Mouse (Mus musculus) adipocyte (in vitro differentiated cells): ENCODE results near the gene Haus8.
"Not testable (repeated sequence)": the region's sequence is repeated elsewhere in the genome, so short reads cannot be mapped to it uniquely, and the experiment has no call there.

Experiments used
- DNase-seq: peaks from one replicate; pipeline ENCODE4 v3.0.0-alpha.2; 2016; ENCODE audit warnings: low spot score

The Haus8 gene

DNA sequence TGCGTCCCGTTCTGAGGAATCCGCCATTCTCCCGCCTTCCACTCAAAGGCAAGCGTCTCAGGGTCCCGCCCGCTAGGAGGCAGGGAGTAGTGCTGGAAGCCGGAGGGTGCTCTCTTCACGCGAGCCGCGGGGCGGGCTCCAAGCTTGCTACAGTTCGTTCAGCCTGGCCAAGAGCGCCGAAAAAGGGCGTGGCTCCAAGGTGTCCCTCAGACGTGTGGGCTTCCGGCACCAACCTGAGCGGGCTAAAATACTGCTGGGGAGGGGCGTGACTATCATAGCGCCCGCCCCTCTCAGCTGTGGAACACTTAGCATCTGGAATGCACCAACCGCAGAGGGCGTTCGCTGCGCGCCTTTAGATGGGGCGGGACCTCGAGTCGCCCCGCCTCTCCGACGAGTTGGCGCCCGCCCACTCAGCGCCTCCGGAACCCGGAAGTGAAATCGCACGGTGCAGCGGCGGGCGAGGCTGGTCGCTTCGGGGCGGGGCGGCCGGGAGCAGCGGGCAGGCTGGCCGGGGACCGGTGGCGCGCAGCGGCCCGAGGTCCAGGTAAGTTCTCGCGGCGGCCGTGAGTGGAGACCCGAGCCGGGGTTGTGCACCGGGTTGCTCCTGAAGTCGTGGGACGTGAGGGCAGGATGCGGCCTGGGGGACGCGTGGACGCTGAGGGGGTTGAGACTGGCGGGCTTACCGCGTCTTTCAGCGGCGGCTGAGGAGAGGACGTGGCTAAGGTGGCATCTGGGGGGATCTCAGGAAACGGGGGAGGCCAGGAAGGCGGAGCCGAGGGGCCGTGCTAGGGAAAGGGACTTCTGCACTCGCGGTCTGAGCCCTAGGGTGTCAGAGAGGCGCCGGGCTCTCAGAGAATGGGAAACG lies at the start of gene Haus8, which contains the start of gene Myo9b:
Gene Haus8 (minus strand): TSS at position 649 of the 865 bp plus-strand sequence.
Gene Myo9b (plus strand): TSS at position 429 of the 865 bp plus-strand sequence.
- peak; percentile 98 for DNase-seq

GRCm38 (mm10) chr8:71319760-71320159 lies 47.0 kb upstream of the Haus8 start:
- DNase-seq: not testable (repeated sequence)

DNA sequence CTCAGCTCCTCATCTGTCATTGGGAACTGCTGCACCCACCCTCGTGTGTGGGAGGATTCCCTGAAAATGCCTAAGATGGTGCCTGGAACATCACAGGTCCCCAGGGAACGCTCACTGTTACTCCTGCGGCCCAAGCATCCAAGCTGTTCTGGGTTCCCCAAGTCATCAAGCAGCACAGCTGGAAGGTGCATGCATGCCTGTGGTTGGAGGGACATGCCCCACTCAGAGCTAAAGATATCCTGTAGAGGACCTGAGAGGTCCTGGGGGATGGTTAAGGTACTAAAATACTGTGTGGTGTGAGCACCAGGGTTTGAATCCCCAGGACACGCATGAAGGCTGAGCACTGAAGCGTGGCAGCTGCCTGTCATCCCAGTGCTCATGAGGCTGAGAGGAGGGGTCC lies 45.9 kb upstream of the Haus8 start:
- DNase-seq: not testable (repeated sequence)

- no peak for DNase-seq
These were observed 43.8 kb upstream of the Haus8 start for GRCm38 (mm10) chr8:71316486-71317031.

- DNase-seq: no peak
These were observed 43.2 kb upstream of the Haus8 start for GRCm38 (mm10) chr8:71315972-71316371.

- DNase-seq: no peak
These were observed 41.2 kb upstream of the Haus8 start for GRCm38 (mm10) chr8:71313951-71314350.

GRCm38 (mm10) chr8:71312700-71313099 lies 40.0 kb upstream of the Haus8 start:
- DNase-seq: peak; percentile 23

- peak; percentile 76 for DNase-seq
These were observed 37.7 kb upstream of the Haus8 start for GRCm38 (mm10) chr8:71310446-71310845.

DNA sequence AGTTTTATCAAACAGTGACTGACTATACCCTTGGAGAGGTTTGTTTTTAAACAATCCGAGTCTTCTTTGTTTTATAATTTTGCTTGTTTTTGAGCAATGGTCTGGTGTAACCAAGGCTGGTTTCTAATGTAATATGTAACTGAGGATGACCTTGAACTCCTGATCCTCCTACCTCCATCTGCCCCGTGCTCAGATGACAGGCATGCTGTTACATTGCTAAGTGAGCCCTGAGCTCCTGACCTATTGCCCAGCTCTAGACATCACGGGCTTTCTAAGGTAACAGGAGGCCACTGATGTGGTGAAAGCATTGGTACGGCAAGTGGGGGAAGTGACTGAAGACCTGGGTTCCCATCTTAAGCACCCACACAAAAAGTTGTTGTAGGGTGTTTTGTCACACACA lies 35.2 kb upstream of the Haus8 start:
- DNase-seq: no peak

GRCm38 (mm10) chr8:71307371-71307770 lies 34.6 kb upstream of the Haus8 start:
- no peak for DNase-seq

DNA sequence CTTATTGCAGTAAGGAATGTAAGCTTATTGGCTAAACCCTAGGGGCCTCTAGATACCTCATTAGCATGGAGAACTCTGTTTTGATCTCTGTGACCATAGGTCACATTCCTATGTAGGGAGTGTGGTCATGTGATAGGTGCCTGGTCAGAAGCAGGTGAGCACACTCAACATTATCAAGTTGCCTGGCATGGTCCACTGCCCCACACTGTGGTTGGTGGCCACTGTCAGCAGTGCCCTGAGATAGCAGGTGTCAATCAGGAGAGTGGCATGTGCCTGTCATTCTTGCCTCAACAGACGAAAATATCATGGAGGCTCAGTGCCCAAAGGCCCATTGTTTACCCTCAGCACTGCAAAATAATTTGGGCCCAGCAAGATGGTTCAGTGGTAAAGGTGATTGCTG lies 33.3 kb upstream of the Haus8 start:
- no peak for DNase-seq

DNA sequence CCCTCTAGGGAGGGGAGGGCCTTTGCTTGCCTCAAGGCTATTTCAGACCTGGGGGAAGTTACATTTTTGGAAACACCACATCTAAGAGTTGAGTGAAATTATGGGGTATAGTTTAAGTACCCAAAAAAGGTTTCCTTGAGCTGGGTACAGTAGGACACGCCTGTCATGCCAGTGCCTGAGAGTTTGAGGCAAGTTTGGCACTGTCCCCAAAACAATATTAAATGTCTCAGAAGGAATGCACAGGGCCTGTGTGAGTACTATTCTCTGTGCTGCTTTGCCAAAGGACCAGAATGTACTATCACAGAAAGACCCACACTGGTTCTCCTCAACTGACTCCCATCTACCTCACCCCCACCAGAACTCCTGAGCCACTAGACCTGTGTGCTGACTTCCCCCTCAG lies 30.9 kb upstream of the Haus8 start:
- peak; percentile 37 for DNase-seq

GRCm38 (mm10) chr8:71302788-71303187 lies 30.1 kb upstream of the Haus8 start:
- DNase-seq: no peak

DNA sequence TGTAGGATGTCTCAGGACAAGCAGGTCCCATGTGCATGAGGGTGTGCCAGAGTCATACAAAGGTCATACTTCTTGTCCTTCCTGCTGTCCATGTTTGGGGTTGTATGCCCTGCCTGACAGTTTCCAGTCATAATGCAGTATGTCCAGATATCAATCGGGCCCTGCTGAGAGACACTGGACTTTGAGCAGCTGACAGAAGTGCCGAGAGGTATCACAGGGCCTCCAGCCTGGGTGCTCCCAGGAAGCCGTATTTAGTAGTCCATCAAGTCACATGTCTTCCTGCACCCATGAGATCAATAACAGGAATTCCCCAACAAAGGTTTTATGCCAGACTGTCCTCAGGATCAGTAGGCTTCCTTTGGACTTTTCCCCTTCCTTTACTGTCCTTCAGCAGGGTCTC lies 27.0 kb upstream of the Haus8 start:
- DNase-seq: no peak

GRCm38 (mm10) chr8:71297439-71297838 lies 24.7 kb upstream of the Haus8 start:
- no peak for DNase-seq

DNA sequence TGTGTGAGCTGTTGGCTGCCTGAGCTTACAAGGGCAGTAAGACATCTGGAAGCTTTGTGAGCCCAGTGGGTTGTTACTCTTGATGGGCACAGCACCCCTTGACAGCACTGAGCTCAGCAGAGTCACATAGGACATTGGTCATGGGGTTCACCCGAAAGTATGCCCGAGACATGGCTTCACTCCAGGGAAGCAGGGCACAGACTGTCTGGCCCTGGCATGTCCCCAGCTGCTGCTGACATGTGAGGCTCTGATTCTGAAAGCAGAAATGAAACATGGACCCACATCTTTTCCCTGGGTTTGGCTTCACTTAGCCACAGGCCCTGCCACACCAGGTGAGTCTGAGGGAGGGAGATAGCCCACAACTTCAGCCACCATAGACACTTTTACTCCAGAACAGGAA lies 24.1 kb upstream of the Haus8 start:
- DNase-seq: no peak

DNA sequence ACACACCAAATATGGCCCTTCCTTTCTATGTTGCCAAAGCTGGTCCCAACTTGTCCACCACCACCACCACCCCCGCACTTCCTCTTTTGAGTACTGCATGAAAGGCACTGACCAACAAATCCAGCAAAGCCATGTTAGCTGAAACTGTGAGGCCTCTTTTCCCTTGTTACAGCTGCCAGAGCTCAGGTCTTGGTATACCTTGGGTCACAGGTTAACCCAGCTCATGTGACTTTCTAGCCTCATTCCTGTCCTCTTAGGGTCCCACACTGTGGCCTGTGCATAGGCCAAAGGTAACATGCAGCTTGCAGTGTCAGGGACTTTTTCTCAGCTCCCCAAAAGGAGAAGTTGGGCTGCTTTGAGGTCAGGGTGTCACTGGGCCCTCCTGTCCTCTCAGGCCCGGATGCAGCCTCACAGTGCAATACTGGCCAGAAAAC lies 23.5 kb upstream of the Haus8 start:
- no peak for DNase-seq

DNA sequence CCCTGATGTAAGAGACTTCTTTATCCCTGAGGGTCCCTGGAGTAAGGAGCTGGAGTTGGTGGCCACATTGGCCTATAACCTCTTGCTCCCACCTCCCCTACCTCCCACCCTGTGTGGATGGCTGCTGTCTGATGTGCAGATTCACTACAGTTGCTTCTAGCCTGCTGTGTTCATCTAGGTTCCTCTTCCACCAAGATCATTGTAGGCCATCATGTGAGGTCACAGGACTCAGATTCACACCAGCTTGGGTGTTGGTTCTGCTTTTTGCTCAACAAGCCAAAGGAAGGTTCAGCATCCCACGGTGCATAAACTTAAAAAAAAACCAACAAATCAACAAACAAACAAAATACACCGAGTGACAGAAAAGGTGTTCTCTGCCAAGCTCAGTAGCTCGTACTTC lies 21.2 kb upstream of the Haus8 start:
- not testable (repeated sequence) for DNase-seq

DNA sequence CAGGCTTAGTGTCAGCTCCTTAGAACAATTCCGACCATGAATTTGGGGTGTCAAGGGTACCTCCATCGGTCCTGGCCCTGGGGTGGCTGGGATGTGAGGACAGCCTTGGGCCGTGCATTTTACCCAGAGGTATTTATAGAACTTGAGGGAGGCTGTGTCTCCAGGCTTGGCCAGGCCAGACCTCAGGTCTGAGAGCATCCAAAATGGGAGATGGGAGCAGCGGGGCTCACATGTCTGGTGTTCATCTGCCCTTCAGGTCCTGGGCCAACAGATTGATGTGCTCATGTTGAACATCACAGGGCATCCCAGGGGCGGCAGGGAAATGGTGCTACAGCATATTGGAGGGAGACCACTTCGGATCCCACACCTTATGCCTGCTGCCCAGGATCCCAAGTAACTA lies 18.6 kb upstream of the Haus8 start:
- DNase-seq: no peak

DNA sequence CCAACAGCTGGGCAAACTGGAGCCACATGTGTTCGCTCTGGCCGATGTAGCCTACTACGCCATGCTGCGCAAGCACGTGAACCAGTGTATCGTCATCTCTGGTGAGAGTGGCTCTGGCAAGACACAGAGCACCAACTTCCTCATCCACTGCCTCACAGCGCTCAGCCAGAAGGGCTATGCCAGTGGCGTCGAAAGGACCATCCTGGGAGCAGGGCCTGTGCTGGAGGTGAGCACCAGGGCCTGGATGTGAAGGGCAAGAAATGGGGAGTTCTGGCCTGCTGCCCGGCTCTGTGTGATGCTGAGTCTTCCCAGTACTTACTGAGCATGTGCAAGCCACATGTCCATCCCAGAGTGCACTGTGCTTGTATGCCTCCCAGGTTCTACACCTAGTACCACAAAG lies 18.2 kb upstream of the Haus8 start:
- DNase-seq: no peak

DNA sequence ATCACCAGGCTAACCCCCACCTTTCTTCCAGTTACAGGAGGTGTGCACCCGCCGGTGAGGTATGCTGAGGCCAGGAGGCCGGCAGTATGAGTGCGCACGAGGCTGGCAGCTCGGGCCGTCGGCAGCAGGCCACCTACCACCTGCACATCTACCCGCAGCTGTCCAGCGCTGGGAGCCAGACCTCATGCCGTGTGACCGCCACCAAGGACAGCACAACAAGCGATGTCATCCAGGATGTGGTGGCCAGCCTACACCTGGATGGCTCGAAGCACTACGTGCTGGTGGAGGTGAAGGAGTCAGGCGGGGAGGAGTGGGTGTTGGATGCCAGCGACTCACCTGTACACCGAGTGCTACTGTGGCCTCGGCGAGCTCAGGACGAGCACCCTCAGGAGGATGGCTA lies 17.5 kb upstream of the Haus8 start:
- no peak for DNase-seq

DNA sequence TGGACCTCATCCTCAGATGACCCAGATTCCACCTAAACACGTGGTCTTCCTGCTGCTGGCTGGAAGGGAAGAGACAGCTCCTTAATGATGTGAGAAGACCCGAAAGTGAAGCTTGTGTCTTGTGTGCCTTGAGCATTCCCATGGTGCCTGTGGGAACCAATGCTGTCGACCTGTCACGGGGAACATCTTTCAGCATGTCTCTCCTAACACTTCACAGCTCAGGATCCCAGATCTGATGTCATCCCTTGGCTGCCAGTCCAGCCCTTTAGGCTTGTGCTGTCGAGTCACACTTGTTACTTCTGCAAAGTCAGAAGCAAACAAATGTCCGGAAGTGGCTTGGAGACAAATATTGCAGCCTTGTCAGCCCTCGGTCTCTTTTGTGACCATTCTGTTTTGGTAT lies 16.4 kb upstream of the Haus8 start:
- DNase-seq: no peak

DNA sequence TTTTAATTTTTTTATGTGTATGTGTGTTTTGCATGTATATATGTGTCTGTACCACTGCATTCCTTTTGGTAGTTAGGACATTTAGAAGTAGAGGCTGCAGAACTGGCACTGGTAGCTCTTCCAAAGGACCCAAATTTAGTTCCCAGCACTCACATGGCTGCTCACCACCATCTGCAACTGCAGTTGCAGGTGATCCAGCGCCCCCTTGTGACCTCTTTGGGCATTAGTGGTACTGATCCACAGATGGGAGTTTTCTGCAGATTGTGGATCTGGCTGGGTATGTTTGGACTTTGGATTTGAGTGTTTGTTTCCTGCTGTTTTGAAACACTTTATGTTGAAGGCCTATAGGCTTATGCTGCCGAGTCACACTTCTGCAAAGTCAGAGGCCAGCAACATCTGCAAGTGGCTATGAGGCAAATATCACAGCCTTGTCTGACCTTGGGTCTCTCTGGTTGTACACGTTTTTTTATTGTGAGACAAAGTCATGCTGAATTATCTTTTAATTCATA lies 15.8 kb upstream of the Haus8 start:
- no peak for DNase-seq
